Mouse (Mus musculus): Measurements from ENCODE around the gene Gse1. TPM values are rescaled to one million over a fixed set of nuclear protein-coding genes. Genes with fewer than 3 reads are reported as not detected.

Gene Gse1
- polyA plus RNA-seq, 1 experiment from 2014 or later, result 12.2 TPM

- Histone ChIP-seq H3K27me3 (replicated peaks) (no peaks in the 10 kb centered on the region), H3K9ac (replicated peaks) (no peak overlapping the region), H3K4me1 (peaks cover 50% of the 10 kb centered on the region), H3K4me3 (replicated peaks) (no peak overlapping the region), H3K9me3 (replicated peaks) (no peaks in the 10 kb centered on the region), H3K36me3 (no peaks in the 10 kb centered on the region), H3K4me2 (no peak overlapping the region), H3K27ac (replicated peaks) (no peak overlapping the region)
- ATAC-seq (ENCODE audit: low FRiP score), result no peak
- WGBS, result 83% methylated on average over 11 of the region's 11 CpGs
These were observed 246.4 kb downstream of the Gse1 start for GRCm38 (mm10) chr8:120474496-120475235.

- H3K9me3 ChIP-seq (replicated peaks), result no peaks in the 10 kb centered on the region
- no peaks in the 10 kb centered on the region for H3K36me3 ChIP-seq
- H3K4me2 ChIP-seq, result no peak overlapping the region
- ATAC-seq (ENCODE audit: low FRiP score), result no peak
- H3K9ac ChIP-seq (replicated peaks), result no peak overlapping the region
- 88% methylated on average over 10 of the region's 10 CpGs for WGBS
- no peaks in the 10 kb centered on the region for H3K27me3 ChIP-seq (replicated peaks)
- 0 out of 2 replicates have a peak overlapping the region, but pooled peaks have one; percentile 60 for H3K27ac ChIP-seq (replicated peaks)
- peaks cover 50% of the 10 kb centered on the region for H3K4me1 ChIP-seq
- no peak overlapping the region for H3K4me3 ChIP-seq (replicated peaks)
These were observed 247.4 kb downstream of the Gse1 start for GRCm38 (mm10) chr8:120475462-120476201.

DNA sequence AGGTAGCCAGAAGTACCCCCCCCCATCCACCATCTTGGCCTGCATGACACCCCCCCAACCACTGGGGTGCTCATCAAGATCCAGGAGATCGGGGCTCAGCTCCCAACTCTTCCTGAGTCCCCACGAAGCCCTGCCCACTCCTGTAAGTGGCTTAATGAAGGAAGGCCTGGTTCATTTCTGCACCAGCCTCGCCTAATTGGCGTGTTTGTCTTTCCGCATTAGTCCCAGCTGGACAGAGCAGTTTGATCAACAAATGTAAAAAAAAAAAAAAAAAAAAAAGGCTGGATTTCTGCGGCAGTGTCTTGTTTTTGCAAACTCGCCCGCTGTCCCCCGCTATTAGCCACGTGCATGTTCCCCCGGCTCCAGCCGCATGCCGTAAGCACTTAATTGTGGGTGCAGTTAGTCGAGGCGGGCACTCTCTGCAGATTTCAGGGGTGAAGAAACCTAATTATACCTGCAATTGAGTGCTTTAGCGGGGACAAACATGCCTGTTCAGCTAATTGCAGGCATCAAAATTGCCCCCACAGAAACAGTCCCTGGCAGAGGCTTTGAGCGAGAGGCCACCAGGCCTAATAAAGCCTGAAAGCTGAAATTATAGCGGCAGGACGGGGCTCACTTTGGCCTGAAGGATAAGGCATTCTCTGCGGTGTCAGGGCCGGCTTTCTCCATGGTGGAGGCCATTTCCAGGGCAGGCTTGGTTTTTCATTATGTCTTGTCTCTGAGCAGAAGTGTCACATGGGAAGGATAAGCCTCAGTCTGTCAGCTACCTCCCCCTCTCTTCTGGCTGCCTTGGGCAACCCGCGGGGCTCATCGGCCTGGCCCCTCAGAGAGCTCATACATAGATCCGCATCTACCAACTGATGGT is 248.7 kb downstream of the Gse1 start:
- Histone ChIP-seq H3K36me3 (no peaks in the 10 kb centered on the region), H3K4me3 (replicated peaks) (no peak overlapping the region), H3K9me3 (replicated peaks) (no peaks in the 10 kb centered on the region), H3K27ac (replicated peaks) (peak overlapping the region; percentile 60), H3K9ac (replicated peaks) (no peak overlapping the region), H3K4me2 (no peak overlapping the region), H3K4me1 (peaks cover 38% of the 10 kb centered on the region), H3K27me3 (replicated peaks) (no peaks in the 10 kb centered on the region)
- WGBS, result 25% methylated on average over 25 of the region's 25 CpGs
- ATAC-seq (ENCODE audit: low FRiP score), result no peak

- H3K36me3 ChIP-seq, result no peaks in the 10 kb centered on the region
- no peak overlapping the region for H3K9ac ChIP-seq (replicated peaks)
- H3K9me3 ChIP-seq (replicated peaks), result no peaks in the 10 kb centered on the region
- peaks cover 28% of the 10 kb centered on the region for H3K4me1 ChIP-seq
- WGBS, result 89% methylated on average over 11 of the region's 11 CpGs
- H3K4me2 ChIP-seq, result no peak overlapping the region
- H3K27me3 ChIP-seq (replicated peaks), result no peaks in the 10 kb centered on the region
- no peak for ATAC-seq (ENCODE audit: low FRiP score)
- no peak overlapping the region for H3K27ac ChIP-seq (replicated peaks)
- H3K4me3 ChIP-seq (replicated peaks), result no peak overlapping the region
These were observed 250.5 kb downstream of the Gse1 start for GRCm38 (mm10) chr8:120478754-120479153.

GRCm38 (mm10) chr8:120479691-120480090 is 251.4 kb downstream of the Gse1 start:
- Histone ChIP-seq H3K4me2 (no peak overlapping the region), H3K9me3 (replicated peaks) (no peaks in the 10 kb centered on the region), H3K27me3 (replicated peaks) (no peaks in the 10 kb centered on the region), H3K4me3 (replicated peaks) (no peak overlapping the region), H3K27ac (replicated peaks) (no peak overlapping the region), H3K9ac (replicated peaks) (no peak overlapping the region), H3K36me3 (no peaks in the 10 kb centered on the region), H3K4me1 (peaks cover 38% of the 10 kb centered on the region)
- no peak for ATAC-seq (ENCODE audit: low FRiP score)
- 92% methylated on average over 4 of the region's 4 CpGs for WGBS

- no peak overlapping the region for H3K9ac ChIP-seq (replicated peaks)
- H3K27me3 ChIP-seq (replicated peaks), result no peaks in the 10 kb centered on the region
- no peak for ATAC-seq (ENCODE audit: low FRiP score)
- H3K4me2 ChIP-seq, result no peak overlapping the region
- H3K9me3 ChIP-seq (replicated peaks), result no peaks in the 10 kb centered on the region
- H3K36me3 ChIP-seq, result no peaks in the 10 kb centered on the region
- WGBS, result 73% methylated on average over 9 of the region's 9 CpGs
- H3K4me3 ChIP-seq (replicated peaks), result no peak overlapping the region
- H3K27ac ChIP-seq (replicated peaks), result no peak overlapping the region
- H3K4me1 ChIP-seq, result peaks cover 42% of the 10 kb centered on the region
These were observed 253.9 kb downstream of the Gse1 start for GRCm38 (mm10) chr8:120482015-120482689.

GRCm38 (mm10) chr8:120484460-120484859 is 256.2 kb downstream of the Gse1 start:
- 19% methylated on average over 6 of the region's 6 CpGs for WGBS
- peak overlapping the region; percentile 99 for H3K27ac ChIP-seq (replicated peaks)
- no peak overlapping the region; the same call in 1 of the 2 replicates for H3K4me2 ChIP-seq
- H3K4me3 ChIP-seq (replicated peaks), result no peak overlapping the region
- no peaks in the 10 kb centered on the region for H3K36me3 ChIP-seq
- peak overlapping the region; percentile 37 for H3K9ac ChIP-seq (replicated peaks)
- no peaks in the 10 kb centered on the region for H3K27me3 ChIP-seq (replicated peaks)
- H3K9me3 ChIP-seq (replicated peaks), result no peaks in the 10 kb centered on the region
- H3K4me1 ChIP-seq, result peaks cover 45% of the 10 kb centered on the region
- 0 out of 2 replicates have a peak, but pooled peaks have one; percentile 9 for ATAC-seq (ENCODE audit: low FRiP score)

- 0 out of 2 replicates have a peak, but pooled peaks have one; percentile 11 for ATAC-seq (ENCODE audit: low FRiP score)
- H3K4me2 ChIP-seq, result peak overlapping the region; percentile 7; the same call in 1 of the 2 replicates
- no peaks in the 10 kb centered on the region for H3K27me3 ChIP-seq (replicated peaks)
- H3K4me1 ChIP-seq, result peaks cover 52% of the 10 kb centered on the region
- no peaks in the 10 kb centered on the region for H3K36me3 ChIP-seq
- no peak overlapping the region for H3K9ac ChIP-seq (replicated peaks)
- H3K4me3 ChIP-seq (replicated peaks), result no peak overlapping the region
- H3K9me3 ChIP-seq (replicated peaks), result no peaks in the 10 kb centered on the region
- WGBS, result 24% methylated on average over 6 of the region's 6 CpGs
- peak overlapping the region; percentile 99 for H3K27ac ChIP-seq (replicated peaks)
These were observed 256.9 kb downstream of the Gse1 start for GRCm38 (mm10) chr8:120485116-120485515.

GRCm38 (mm10) chr8:120485551-120486476 is 257.6 kb downstream of the Gse1 start:
- no peaks in the 10 kb centered on the region for H3K9me3 ChIP-seq (replicated peaks)
- no peak for ATAC-seq (ENCODE audit: low FRiP score)
- no peaks in the 10 kb centered on the region for H3K27me3 ChIP-seq (replicated peaks)
- H3K4me1 ChIP-seq, result peaks cover 59% of the 10 kb centered on the region
- peak overlapping the region; percentile 91; the same call in 1 of the 2 replicates for H3K9ac ChIP-seq (replicated peaks)
- peak overlapping the region; percentile 93 for H3K4me2 ChIP-seq
- peak overlapping the region; percentile 99 for H3K27ac ChIP-seq (replicated peaks)
- H3K36me3 ChIP-seq, result no peaks in the 10 kb centered on the region
- H3K4me3 ChIP-seq (replicated peaks), result peak overlapping the region; percentile 73
- 14% methylated on average over 21 of the region's 21 CpGs for WGBS
